In genomic region chr5:33275754-33276153, GRCm38 (mm10) we compare ENCODE assay signal across 8 mouse cellular contexts. TPM values are rescaled to one million over a fixed set of nuclear protein-coding genes. Genes with fewer than 3 reads are reported as not detected.
DNase-seq lines count a peak whose midpoint lies in the region; ATAC-seq and TF ChIP-seq lines count a peak whose summit lies in the region.

No protein-coding gene starts in this region.

- TF ChIP-seq EP300 in stomach, postnatal 0 days (optimal IDR thresholded peaks at IDR 0.05), result no peak

- WGBS in embryonic facial prominence, embryonic 11.5 days, result 14% methylated on average over 1 of the region's 1 CpGs
- 30% methylated on average over 1 of the region's 1 CpGs for WGBS in embryonic facial prominence, embryonic 10.5 days
- WGBS in limb, embryonic 15.5 days, result 13% methylated on average over 1 of the region's 1 CpGs
- 43% methylated on average over 1 of the region's 1 CpGs for WGBS in stomach, postnatal 0 days

- ATAC-seq in embryonic facial prominence, embryonic 11.5 days (replicated peaks; ENCODE audit: insufficient number of reproducible peaks, low FRiP score, low TSS enrichment, low read depth), result no peak
- no peak for ATAC-seq in megakaryocyte, adult 5-6 weeks (ENCODE audit: poor library complexity, severe bottlenecking)
- no peak for ATAC-seq in limb, embryonic 15.5 days (ENCODE audit: insufficient number of reproducible peaks, low FRiP score, low TSS enrichment, low read depth)
- ATAC-seq in stomach, postnatal 0 days (ENCODE audit: low FRiP score, low TSS enrichment), result no peak

- H3K9me3 ChIP-seq in embryonic facial prominence, embryonic 11.5 days (replicated peaks; ENCODE audit: control insufficient read depth, low read length), result no peaks in the 10 kb centered on the region
- H3K9me3 ChIP-seq in embryonic facial prominence, embryonic 10.5 days, result no peaks in the 10 kb centered on the region
- H3K9me3 ChIP-seq in megakaryocyte, embryonic 14.5 days, result no peaks in the 10 kb centered on the region
- H3K9me3 ChIP-seq in limb, embryonic 15.5 days, result no peaks in the 10 kb centered on the region
- H3K9me3 ChIP-seq in stomach, postnatal 0 days (ENCODE audit: control insufficient read depth, low read length), result no peaks in the 10 kb centered on the region

- H3K36me3 ChIP-seq in embryonic facial prominence, embryonic 11.5 days (replicated peaks; ENCODE audit: control insufficient read depth, insufficient read depth, low read depth, low read length), result no peaks in the 10 kb centered on the region
- H3K36me3 ChIP-seq in embryonic facial prominence, embryonic 10.5 days (replicated peaks), result peaks cover 24% of the 10 kb centered on the region
- peaks cover 20% of the 10 kb centered on the region for H3K36me3 ChIP-seq in megakaryocyte, embryonic 14.5 days (replicated peaks; ENCODE audit: low read length)
- 0 out of 2 replicates have a peak, but pooled peaks cover 6% of the 10 kb centered on the region for H3K36me3 ChIP-seq in limb, embryonic 15.5 days
- no peaks in the 10 kb centered on the region for H3K36me3 ChIP-seq in stomach, postnatal 0 days (ENCODE audit: control insufficient read depth, insufficient read depth, low read length)

- DNase-seq in embryonic facial prominence, embryonic 11.5 days (ENCODE audit: low spot score), result no peak
- DNase-seq in embryonic facial prominence, embryonic 10.5 days (ENCODE audit: low spot score), result no peak
- no peak for DNase-seq in stomach, postnatal 0 days (ENCODE audit: low spot score)
- DNase-seq in frontal cortex, postnatal 14 days (ENCODE audit: low spot score in 2 of 2), result no peak
- no peak for DNase-seq in heart, postnatal 36 days

- intact Hi-C loops in heart, postnatal 36 days (cut with DNase I), result loop anchor here (1.0 to 10.0 kb wide), 3 partner anchors 59 to 349 kb away; partner anchors contain the start of genes Fam53a, Gm9903, Maea and Uvssa

- H3K27me3 ChIP-seq in embryonic facial prominence, embryonic 11.5 days (ENCODE audit: control insufficient read depth, insufficient read depth, low read length), result no peaks in the 10 kb centered on the region
- peaks cover 6% of the 10 kb centered on the region; the same call in 1 of the 2 replicates for H3K27me3 ChIP-seq in embryonic facial prominence, embryonic 10.5 days (replicated peaks; ENCODE audit: low read depth, poor library complexity, severe bottlenecking)
- H3K27me3 ChIP-seq in megakaryocyte, embryonic 14.5 days (replicated peaks), result no peaks in the 10 kb centered on the region
- no peaks in the 10 kb centered on the region for H3K27me3 ChIP-seq in limb, embryonic 15.5 days
- H3K27me3 ChIP-seq in stomach, postnatal 0 days (ENCODE audit: control insufficient read depth, insufficient read depth, low read length), result no peaks in the 10 kb centered on the region

- no peak for TF ChIP-seq CTCF in stomach, postnatal 0 days (IDR thresholded peaks at IDR 0.05; ENCODE audit: low read depth)

- no peak overlapping the region for H3K27ac ChIP-seq in embryonic facial prominence, embryonic 11.5 days (replicated peaks; ENCODE audit: low read depth, low read length)
- no peak overlapping the region for H3K27ac ChIP-seq in embryonic facial prominence, embryonic 10.5 days (replicated peaks)
- no peak overlapping the region for H3K27ac ChIP-seq in limb, embryonic 15.5 days
- no peak overlapping the region for H3K27ac ChIP-seq in stomach, postnatal 0 days (replicated peaks)

- peak overlapping the region; percentile 16; the same call in 1 of the 2 replicates for H3K4me2 ChIP-seq in embryonic facial prominence, embryonic 11.5 days (ENCODE audit: low read depth, low read length)
- H3K4me2 ChIP-seq in limb, embryonic 15.5 days, result peak overlapping the region; percentile 79; the same call in 1 of the 2 replicates
- peak overlapping the region; percentile 64; the same call in 1 of the 2 replicates for H3K4me2 ChIP-seq in stomach, postnatal 0 days (replicated peaks; ENCODE audit: low read depth)

- no peak overlapping the region; the same call in 1 of the 2 replicates for H3K4me3 ChIP-seq in embryonic facial prominence, embryonic 11.5 days (ENCODE audit: low read depth, low read length)
- no peak overlapping the region for H3K4me3 ChIP-seq in embryonic facial prominence, embryonic 10.5 days
- H3K4me3 ChIP-seq in megakaryocyte, embryonic 14.5 days (replicated peaks), result peak overlapping the region; percentile 98
- H3K4me3 ChIP-seq in limb, embryonic 15.5 days, result peak overlapping the region; percentile 89
- H3K4me3 ChIP-seq in stomach, postnatal 0 days (ENCODE audit: low read depth, low read length), result peak overlapping the region; percentile 79; the same call in 1 of the 2 replicates

- H3K4me1 ChIP-seq in embryonic facial prominence, embryonic 11.5 days (ENCODE audit: control insufficient read depth, insufficient read depth, low read length), result peaks cover 4% of the 10 kb centered on the region; the same call in 1 of the 2 replicates
- H3K4me1 ChIP-seq in embryonic facial prominence, embryonic 10.5 days, result peaks cover 35% of the 10 kb centered on the region
- H3K4me1 ChIP-seq in megakaryocyte, embryonic 14.5 days, result peaks cover 82% of the 10 kb centered on the region
- peaks cover 34% of the 10 kb centered on the region for H3K4me1 ChIP-seq in limb, embryonic 15.5 days
- H3K4me1 ChIP-seq in stomach, postnatal 0 days (replicated peaks; ENCODE audit: control insufficient read depth, insufficient read depth), result peaks cover 3% of the 10 kb centered on the region; the same call in 1 of the 2 replicates

- no peak overlapping the region for H3K9ac ChIP-seq in embryonic facial prominence, embryonic 11.5 days (replicated peaks; ENCODE audit: low read length)
- no peak overlapping the region for H3K9ac ChIP-seq in limb, embryonic 15.5 days
- no peak overlapping the region for H3K9ac ChIP-seq in stomach, postnatal 0 days (ENCODE audit: low read length)

RNA-seq across cellular contexts. Expression of gene Ctbp1, which starts 1.0 kb away (rescaled TPM):
- polyA plus RNA-seq in embryonic facial prominence, embryonic 11.5 days (2014; fragmentation: Nextera tagmentation; extraction: Ambion mirVana), result 396 and 435 TPM in 2 replicates
- 419 and 420 TPM in 2 replicates for polyA plus RNA-seq in embryonic facial prominence, embryonic 10.5 days (2016; fragmentation: Nextera tagmentation; extraction: Ambion mirVana)
- polyA plus RNA-seq in megakaryocyte, embryonic 14.5 days (2012; ENCODE audit: insufficient read depth, low replicate concordance), result 321 and 333 TPM in 2 replicates
- 103 and 120 TPM in 2 replicates for total RNA-seq in megakaryocyte, adult 5-6 weeks (2015)
- total RNA-seq in megakaryocyte, adult 5-6 weeks (2017), result 103 and 127 TPM in 2 replicates
- 295 and 316 TPM in 2 replicates for polyA plus RNA-seq in limb, embryonic 15.5 days (2015; fragmentation: Nextera tagmentation; extraction: Ambion mirVana)
- 157 and 165 TPM in 2 replicates for polyA plus RNA-seq in stomach, postnatal 0 days (2015; fragmentation: Nextera tagmentation; extraction: Ambion mirVana)
- total RNA-seq in heart, postnatal 36 days (2021), result 100 to 1,000 TPM; 213 to 214 TPM

RNA-seq across cellular contexts. Expression of gene Spon2, which starts 57.5 kb away (rescaled TPM):
- 4.2 and 5.3 TPM in 2 replicates for polyA plus RNA-seq in embryonic facial prominence, embryonic 11.5 days (2014; fragmentation: Nextera tagmentation; extraction: Ambion mirVana)
- polyA plus RNA-seq in embryonic facial prominence, embryonic 10.5 days (2016; fragmentation: Nextera tagmentation; extraction: Ambion mirVana), result 3.5 and 3.6 TPM in 2 replicates
- polyA plus RNA-seq in megakaryocyte, embryonic 14.5 days (2012; ENCODE audit: insufficient read depth, low replicate concordance), result not detected in 2 replicates
- total RNA-seq in megakaryocyte, adult 5-6 weeks (2015), result 0.69 and 0.73 TPM in 2 replicates
- not detected in 2 replicates for total RNA-seq in megakaryocyte, adult 5-6 weeks (2017)
- polyA plus RNA-seq in limb, embryonic 15.5 days (2015; fragmentation: Nextera tagmentation; extraction: Ambion mirVana), result 37.3 and 43.8 TPM in 2 replicates
- polyA plus RNA-seq in stomach, postnatal 0 days (2015; fragmentation: Nextera tagmentation; extraction: Ambion mirVana), result 41.2 and 43.6 TPM in 2 replicates
- total RNA-seq in heart, postnatal 36 days (2021), result 1 to 10 TPM; 2.1 to 2.6 TPM

RNA-seq across cellular contexts. Expression of gene Maea, which starts 59.6 kb away (rescaled TPM):
- 136 and 144 TPM in 2 replicates for polyA plus RNA-seq in embryonic facial prominence, embryonic 11.5 days (2014; fragmentation: Nextera tagmentation; extraction: Ambion mirVana)
- 154 and 163 TPM in 2 replicates for polyA plus RNA-seq in embryonic facial prominence, embryonic 10.5 days (2016; fragmentation: Nextera tagmentation; extraction: Ambion mirVana)
- polyA plus RNA-seq in megakaryocyte, embryonic 14.5 days (2012; ENCODE audit: insufficient read depth, low replicate concordance), result 43.7 and 134 TPM in 2 replicates
- total RNA-seq in megakaryocyte, adult 5-6 weeks (2015), result 43.3 and 45.9 TPM in 2 replicates
- 239 and 253 TPM in 2 replicates for total RNA-seq in megakaryocyte, adult 5-6 weeks (2017)
- 114 and 119 TPM in 2 replicates for polyA plus RNA-seq in limb, embryonic 15.5 days (2015; fragmentation: Nextera tagmentation; extraction: Ambion mirVana)
- 83.4 and 83.6 TPM in 2 replicates for polyA plus RNA-seq in stomach, postnatal 0 days (2015; fragmentation: Nextera tagmentation; extraction: Ambion mirVana)
- total RNA-seq in heart, postnatal 36 days (2021), result 10 to 100 TPM; 81.0 to 86.1 TPM

Comparison
In these comparisons a context has a peak if more than half of its experiments do, and no peak if none do; other contexts are left out.
1. H3K4me2 ChIP-seq: peak in every context shown above with its lines; median percentile 79 in limb, embryonic 15.5 days; 64 in stomach, postnatal 0 days; 16 in embryonic facial prominence, embryonic 11.5 days.
2. H3K4me3 ChIP-seq: peak in megakaryocyte, embryonic 14.5 days (single experiment), limb, embryonic 15.5 days (single experiment) and stomach, postnatal 0 days (single experiment); none in embryonic facial prominence, embryonic 11.5 days (single experiment) and embryonic facial prominence, embryonic 10.5 days (single experiment).